Mouse (Mus musculus) CD4-positive, CD25-positive, alpha-beta regulatory T cell, adult 9 weeks (primary cell): ENCODE results near the gene Sh3rf1. TPM values are rescaled to one million over a fixed set of nuclear protein-coding genes. Genes with fewer than 3 reads are reported as not detected.

Source experiments
- polyA plus RNA-seq: library from polyadenylated mRNA; unstranded; fragments of 100-300 nt; shearing (Covaris generic); gene quantifications from one replicate; pipeline ENCODE4 v1.2.1, GENCODE M21; 2017

Gene Sh3rf1
- 5.4 TPM for polyA plus RNA-seq

GRCm38 (mm10) chr8:61223729-61224379 lies at the start of gene Sh3rf1:
Gene Sh3rf1, plus strand, starts transcription at chr8:61223872.

Other genes starting within 250 kb of the Sh3rf1 start
- 24.9 TPM for gene Clcn3, start 240.6 kb upstream of the Sh3rf1 start, polyA plus RNA-seq
- 13.3 TPM for gene Nek1, start 230.7 kb upstream of the Sh3rf1 start, polyA plus RNA-seq